Mouse (Mus musculus) liver, adult 2 months (tissue): ENCODE measurements around the gene Agk.

Experiments
- CTCF ChIP-seq: fragments of 200-500 bp; IDR thresholded peaks from 2 replicates; pipeline ENCODE4 v1.5.1; 2011; ENCODE audit warnings: low read depth, low read length, control low read depth
- POLR2A ChIP-seq: fragments of 200-500 bp; IDR thresholded peaks from 2 replicates; pipeline ENCODE4 v1.6.1; 2011; ENCODE audit warnings: low read length, control low read depth; ENCODE audit not compliant: insufficient read depth; ENCODE audit errors: extremely low read depth

DNA sequence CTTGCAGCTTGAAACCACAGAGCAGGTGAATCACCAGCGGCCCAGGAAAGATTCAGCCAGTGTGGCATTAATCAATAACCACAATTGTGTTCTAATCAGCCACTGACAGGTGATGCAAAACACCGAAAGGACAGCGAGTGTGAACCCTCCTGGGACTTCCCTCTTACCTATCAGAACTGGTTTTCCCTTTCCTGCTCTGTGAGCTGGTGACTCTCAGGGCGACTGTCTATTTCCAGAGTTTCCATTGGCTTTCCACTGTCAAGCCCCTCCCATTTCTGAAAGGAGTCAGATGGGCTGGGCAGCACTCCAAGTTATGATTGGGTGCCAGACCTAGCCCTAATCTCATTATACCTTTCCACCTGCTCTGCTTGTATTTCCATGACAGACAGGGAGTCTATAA lies 106.4 kb downstream of the Agk start:
- no peak for TF ChIP-seq CTCF
- no peak for TF ChIP-seq POLR2A
